Mouse (Mus musculus): ENCODE data around the gene Clk2. TPM values are rescaled to one million over a fixed set of nuclear protein-coding genes. Genes with fewer than 3 reads are reported as not detected.
A peak's percentile ranks its signal among the peaks of the same experiment; 100 is the strongest.

The Clk2 gene
- total RNA-seq (2014; rRNA removed) (7.4 and 9.3 TPM in 2 replicates), polyA plus RNA-seq (2012; rRNA removed) (14.6 and 23.9 TPM in 2 replicates)

DNA sequence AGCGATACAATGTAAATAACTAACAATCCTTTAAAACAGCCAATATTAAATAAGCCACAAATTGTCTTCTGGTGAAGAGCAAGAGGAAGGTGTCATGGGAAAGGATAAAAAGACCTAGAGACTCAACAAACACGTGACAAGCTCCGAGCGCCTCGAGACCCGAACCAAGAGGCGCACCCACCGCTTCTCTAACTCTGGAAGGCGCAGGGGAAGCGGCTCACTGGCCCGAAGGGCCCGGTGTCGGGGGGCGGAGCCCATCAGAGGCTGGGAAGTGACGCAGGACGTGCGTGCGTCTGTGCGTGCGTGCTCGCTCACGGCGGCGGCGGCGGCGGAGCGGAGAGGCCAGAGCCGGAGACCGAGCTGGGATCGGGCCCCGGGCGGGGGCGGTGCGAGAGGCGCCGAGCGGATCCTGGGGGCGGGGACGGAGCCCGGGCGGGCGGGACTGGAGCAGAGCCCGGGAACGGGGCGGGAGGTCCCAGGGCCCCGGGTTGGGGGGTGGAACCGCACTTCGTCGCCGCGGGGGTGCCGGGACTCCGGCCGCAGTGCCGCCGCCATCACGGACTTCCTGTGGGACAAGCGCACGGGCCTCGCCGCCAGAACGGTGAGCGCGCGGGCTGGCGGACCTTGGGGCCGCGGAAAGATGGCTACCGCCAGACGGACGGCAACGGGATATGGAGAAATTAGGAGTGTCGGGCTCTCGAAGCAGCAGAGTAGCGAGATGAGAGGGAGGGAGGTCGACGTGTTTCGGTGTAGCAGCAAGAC is at the start of gene Clk2:
Clk2 (plus strand) TSS at position 290 of the 762 bp plus-strand sequence.
- TF ChIP-seq CTCF (IDR thresholded peaks at IDR 0.05; ENCODE audit: low read depth, low read length) = no peak
- TF ChIP-seq POLR2A (IDR thresholded peaks at IDR 0.05; ENCODE audit: extremely low read depth, insufficient read depth, low read length) = peak; percentile 80
- peak within 1 kb of the TSS; percentile 54 for H3K27ac ChIP-seq (replicated peaks; ENCODE audit: insufficient read depth, low read depth, low read length)
- no peaks in the 10 kb centered on the region for H3K27me3 ChIP-seq (ENCODE audit: control insufficient read depth, insufficient read depth, low read length)
- under 1% methylated on average over 71 of the region's 79 CpGs for WGBS
- peak; percentile 77 for DNase-seq (ENCODE audit: extremely low read depth, low read depth, low spot score)
- peak within 1 kb of the TSS; percentile 69 for H3K4me3 ChIP-seq (ENCODE audit: insufficient read depth, low read depth, low read length)
- H3K4me1 ChIP-seq (ENCODE audit: control insufficient read depth, insufficient read depth, low read length) = peaks cover 15% of the 10 kb centered on the region
- peaks cover 22% of the 10 kb centered on the region for H3K36me3 ChIP-seq (ENCODE audit: control insufficient read depth, insufficient read depth, low read length)
- peaks cover 3% of the 10 kb centered on the region; the same call in 1 of the 2 replicates for H3K79me2 ChIP-seq (ENCODE audit: control insufficient read depth, insufficient read depth, low read length)
- peak within 1 kb of the TSS; percentile 89 for H3K9ac ChIP-seq (ENCODE audit: low read depth, low read length)

DNA sequence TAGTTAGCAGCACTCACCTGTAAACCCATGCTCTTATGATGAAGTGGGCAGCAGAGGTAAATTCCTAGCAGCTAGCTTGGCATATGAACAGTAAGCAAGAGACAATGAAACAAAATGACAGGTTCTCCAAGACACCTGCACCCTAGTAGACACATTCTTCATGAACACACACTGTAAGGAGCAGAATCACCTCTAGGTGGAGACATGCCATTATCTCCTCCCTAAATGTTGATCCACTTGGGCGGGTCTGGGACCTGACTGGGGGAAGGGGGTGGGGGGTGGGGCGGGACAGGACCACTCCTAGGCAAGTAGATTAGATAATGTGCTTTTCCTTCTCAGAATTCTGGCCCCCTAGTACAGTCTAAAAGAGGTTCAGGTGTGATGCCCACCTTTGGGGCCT is 49.1 kb upstream of the Clk2 start:
- no peaks in the 10 kb centered on the region for H3K79me2 ChIP-seq (ENCODE audit: control insufficient read depth, insufficient read depth, low read length)
- no peak overlapping the region for H3K9ac ChIP-seq (ENCODE audit: low read depth, low read length)
- H3K27me3 ChIP-seq (ENCODE audit: control insufficient read depth, insufficient read depth, low read length) = no peaks in the 10 kb centered on the region
- peaks cover 3% of the 10 kb centered on the region; the same call in 1 of the 2 replicates for H3K4me1 ChIP-seq (ENCODE audit: control insufficient read depth, insufficient read depth, low read length)
- 15% methylated on average over 2 of the region's 2 CpGs for WGBS
- no peak for TF ChIP-seq POLR2A (IDR thresholded peaks at IDR 0.05; ENCODE audit: extremely low read depth, insufficient read depth, low read length)
- peak; percentile 48 for TF ChIP-seq CTCF (IDR thresholded peaks at IDR 0.05; ENCODE audit: low read depth, low read length)
- no peaks in the 10 kb centered on the region for H3K36me3 ChIP-seq (ENCODE audit: control insufficient read depth, insufficient read depth, low read length)
- H3K27ac ChIP-seq (replicated peaks; ENCODE audit: insufficient read depth, low read depth, low read length) = no peak overlapping the region
- DNase-seq (ENCODE audit: extremely low read depth, low read depth, low spot score) = peak; percentile 63
- no peak overlapping the region for H3K4me3 ChIP-seq (ENCODE audit: insufficient read depth, low read depth, low read length)

DNA sequence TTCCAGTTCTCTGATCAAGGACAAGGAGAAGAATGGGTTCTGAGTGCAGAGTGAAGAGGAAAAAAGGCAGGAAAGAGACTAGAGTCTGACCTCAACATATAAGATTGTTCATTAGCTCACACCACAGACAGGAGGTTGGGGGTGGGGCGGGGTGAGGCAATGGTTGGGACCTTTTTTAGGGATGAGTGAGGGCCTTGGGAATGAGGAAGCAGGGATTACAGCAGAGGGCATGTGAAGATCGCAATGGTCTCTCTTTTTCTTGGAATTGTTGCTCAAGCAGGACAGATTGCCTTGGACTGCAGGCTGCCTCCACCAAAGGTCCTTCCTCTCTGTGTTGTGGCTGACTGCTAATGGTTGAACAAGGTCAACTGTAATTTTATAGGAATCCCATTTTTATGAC is 41.3 kb upstream of the Clk2 start:
- Histone ChIP-seq H3K9ac (ENCODE audit: low read depth, low read length) (no peak overlapping the region), H3K4me1 (ENCODE audit: control insufficient read depth, insufficient read depth, low read length) (no peaks in the 10 kb centered on the region), H3K27ac (replicated peaks; ENCODE audit: insufficient read depth, low read depth, low read length) (no peak overlapping the region), H3K79me2 (ENCODE audit: control insufficient read depth, insufficient read depth, low read length) (no peaks in the 10 kb centered on the region), H3K27me3 (ENCODE audit: control insufficient read depth, insufficient read depth, low read length) (no peaks in the 10 kb centered on the region), H3K4me3 (ENCODE audit: insufficient read depth, low read depth, low read length) (no peak overlapping the region), H3K36me3 (ENCODE audit: control insufficient read depth, insufficient read depth, low read length) (no peaks in the 10 kb centered on the region)
- TF ChIP-seq CTCF (IDR thresholded peaks at IDR 0.05; ENCODE audit: low read depth, low read length) = no peak
- no peak for TF ChIP-seq POLR2A (IDR thresholded peaks at IDR 0.05; ENCODE audit: extremely low read depth, insufficient read depth, low read length)
- WGBS = 51% methylated on average over 2 of the region's 2 CpGs
- no peak for DNase-seq (ENCODE audit: extremely low read depth, low read depth, low spot score)

DNA sequence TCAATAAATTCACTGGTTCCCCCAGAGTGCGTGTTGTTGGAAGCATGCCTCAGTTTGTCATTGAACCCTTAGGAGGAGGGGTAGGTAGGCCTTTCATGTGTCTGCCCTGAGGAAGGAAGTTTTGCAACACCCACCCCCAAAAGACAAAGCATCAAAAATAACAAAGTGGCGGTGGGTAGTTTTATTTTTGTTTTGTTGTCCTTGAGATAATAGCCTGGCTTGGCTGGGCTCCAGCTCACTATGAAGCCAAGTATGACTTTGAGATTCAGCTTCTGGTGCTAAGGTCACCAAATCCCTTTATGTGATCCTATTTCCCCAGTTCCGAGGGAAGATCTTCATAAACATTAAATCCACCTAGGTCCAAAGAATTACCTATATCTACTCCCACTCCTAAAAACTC is 40.4 kb upstream of the Clk2 start:
- H3K36me3 ChIP-seq (ENCODE audit: control insufficient read depth, insufficient read depth, low read length) = no peaks in the 10 kb centered on the region
- H3K27ac ChIP-seq (replicated peaks; ENCODE audit: insufficient read depth, low read depth, low read length) = no peak overlapping the region
- no peak for DNase-seq (ENCODE audit: extremely low read depth, low read depth, low spot score)
- H3K4me1 ChIP-seq (ENCODE audit: control insufficient read depth, insufficient read depth, low read length) = no peaks in the 10 kb centered on the region
- H3K9ac ChIP-seq (ENCODE audit: low read depth, low read length) = no peak overlapping the region
- TF ChIP-seq CTCF (IDR thresholded peaks at IDR 0.05; ENCODE audit: low read depth, low read length) (no peak), POLR2A (IDR thresholded peaks at IDR 0.05; ENCODE audit: extremely low read depth, insufficient read depth, low read length) (no peak)
- no peak overlapping the region for H3K4me3 ChIP-seq (ENCODE audit: insufficient read depth, low read depth, low read length)
- H3K79me2 ChIP-seq (ENCODE audit: control insufficient read depth, insufficient read depth, low read length) = no peaks in the 10 kb centered on the region
- no peaks in the 10 kb centered on the region for H3K27me3 ChIP-seq (ENCODE audit: control insufficient read depth, insufficient read depth, low read length)
- WGBS = 30% methylated on average over 3 of the region's 3 CpGs

GRCm38 (mm10) chr3:89125981-89126380 is 38.6 kb upstream of the Clk2 start:
- Histone ChIP-seq H3K36me3 (ENCODE audit: control insufficient read depth, insufficient read depth, low read length) (no peaks in the 10 kb centered on the region), H3K9ac (ENCODE audit: low read depth, low read length) (no peak overlapping the region), H3K4me1 (ENCODE audit: control insufficient read depth, insufficient read depth, low read length) (no peaks in the 10 kb centered on the region), H3K27ac (replicated peaks; ENCODE audit: insufficient read depth, low read depth, low read length) (no peak overlapping the region), H3K4me3 (ENCODE audit: insufficient read depth, low read depth, low read length) (no peak overlapping the region), H3K79me2 (ENCODE audit: control insufficient read depth, insufficient read depth, low read length) (no peaks in the 10 kb centered on the region), H3K27me3 (ENCODE audit: control insufficient read depth, insufficient read depth, low read length) (no peaks in the 10 kb centered on the region)
- no peak for TF ChIP-seq CTCF (IDR thresholded peaks at IDR 0.05; ENCODE audit: low read depth, low read length)
- DNase-seq (ENCODE audit: extremely low read depth, low read depth, low spot score) = no peak
- WGBS = 98% methylated on average over 3 of the region's 3 CpGs

GRCm38 (mm10) chr3:89129908-89130307 is 34.7 kb upstream of the Clk2 start:
- peaks cover 13% of the 10 kb centered on the region for H3K4me1 ChIP-seq (ENCODE audit: control insufficient read depth, insufficient read depth, low read length)
- TF ChIP-seq POLR2A (IDR thresholded peaks at IDR 0.05; ENCODE audit: extremely low read depth, insufficient read depth, low read length) (no peak), CTCF (IDR thresholded peaks at IDR 0.05; ENCODE audit: low read depth, low read length) (no peak)
- no peaks in the 10 kb centered on the region for H3K27me3 ChIP-seq (ENCODE audit: control insufficient read depth, insufficient read depth, low read length)
- no peak overlapping the region for H3K9ac ChIP-seq (ENCODE audit: low read depth, low read length)
- H3K4me3 ChIP-seq (ENCODE audit: insufficient read depth, low read depth, low read length) = no peak overlapping the region
- 85% methylated on average over 3 of the region's 3 CpGs for WGBS
- no peaks in the 10 kb centered on the region for H3K79me2 ChIP-seq (ENCODE audit: control insufficient read depth, insufficient read depth, low read length)
- no peaks in the 10 kb centered on the region for H3K36me3 ChIP-seq (ENCODE audit: control insufficient read depth, insufficient read depth, low read length)
- H3K27ac ChIP-seq (replicated peaks; ENCODE audit: insufficient read depth, low read depth, low read length) = no peak overlapping the region
- DNase-seq (ENCODE audit: extremely low read depth, low read depth, low spot score) = no peak
